Mouse (Mus musculus) CH12.LX (cell line): ENCODE results near the gene Lgr4.

Experiments
- CHD1 ChIP-seq: IDR thresholded peaks from 2 replicates; pipeline ENCODE4 v1.6.1; 2012; ENCODE audit warnings: low read depth, low read length, improper control_type of control experiment, inconsistent platforms
- IRF4 ChIP-seq: IDR thresholded peaks from 2 replicates; pipeline ENCODE4 v1.6.1; 2014; ENCODE audit warnings: low read depth, mild to moderate bottlenecking, inconsistent platforms, low read length, improper control_type of control experiment
- KAT2A ChIP-seq: IDR thresholded peaks from 2 replicates; pipeline ENCODE4 v1.6.1; 2012; ENCODE audit warnings: low read length, improper control_type of control experiment, inconsistent platforms; ENCODE audit not compliant: insufficient replicate concordance
- MYC ChIP-seq: IDR thresholded peaks from 2 replicates; pipeline ENCODE4 v1.6.1; 2011; ENCODE audit warnings: low read depth, mild to moderate bottlenecking, improper control_type of control experiment, low read length

DNA sequence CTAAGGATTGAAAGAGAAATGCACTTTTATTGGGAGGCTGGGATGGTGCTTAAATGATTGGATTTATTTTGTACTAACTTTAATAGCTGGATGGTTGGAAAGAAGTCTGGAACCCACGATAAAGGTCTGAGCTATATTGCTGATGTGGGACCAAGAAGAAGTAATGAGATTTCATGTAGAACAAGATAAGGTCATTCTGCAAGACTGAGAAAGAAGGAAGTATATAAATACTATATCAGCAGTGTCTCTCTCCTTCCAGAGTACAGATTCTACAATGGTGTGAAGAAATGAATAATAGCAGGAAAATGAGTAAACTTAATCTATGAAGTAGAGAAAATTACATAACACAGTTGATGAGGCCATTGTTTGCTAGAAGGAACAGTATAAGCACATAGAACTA, 103.0 kb downstream of the Lgr4 start:
- no peak for TF ChIP-seq MYC
- no peak for TF ChIP-seq KAT2A
- TF ChIP-seq CHD1: no peak
- no peak for TF ChIP-seq IRF4
